Mouse (Mus musculus): ENCODE data around the gene Syt14.

The Syt14 gene

GRCm38 (mm10) chr1:192860273-192860672 is 175.3 kb downstream of the Syt14 start:
- DNase-seq = no peak

GRCm38 (mm10) chr1:192857582-192857981 is 178.0 kb downstream of the Syt14 start:
- no peak for DNase-seq

DNA sequence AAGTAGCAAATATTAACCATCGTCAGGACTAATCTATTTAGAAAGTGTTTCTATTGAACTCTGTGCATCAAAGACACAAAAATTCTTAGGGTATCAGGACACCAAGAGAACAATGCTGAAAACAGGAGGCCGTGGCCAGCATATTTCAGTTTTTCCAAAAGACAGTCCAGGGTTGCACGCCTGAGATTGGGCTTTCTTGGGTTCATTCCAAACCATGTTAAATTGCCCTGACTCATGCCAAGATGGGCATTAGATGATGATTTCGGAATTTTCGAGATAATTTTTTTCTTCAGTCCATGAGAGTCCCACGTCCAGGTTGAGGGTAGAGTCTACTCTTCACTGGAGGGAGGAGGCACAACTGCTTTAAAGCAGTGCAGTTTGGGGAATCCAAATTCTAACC is 178.6 kb downstream of the Syt14 start:
- no peak for DNase-seq

- DNase-seq = no peak
Observed at GRCm38 (mm10) chr1:192856411-192856810, 179.2 kb downstream of the Syt14 start.

GRCm38 (mm10) chr1:192855474-192856230 is 179.9 kb downstream of the Syt14 start, which contains the start of gene Sertad4:
TSS of gene Sertad4 (minus strand) at chr1:192855756.
- DNase-seq = peak; percentile 47

GRCm38 (mm10) chr1:192854819-192855271 is 180.7 kb downstream of the Syt14 start:
- peak; percentile 63 for DNase-seq

- DNase-seq = no peak
Observed at GRCm38 (mm10) chr1:192853988-192854818, 181.4 kb downstream of the Syt14 start.

- no peak for DNase-seq
Observed at GRCm38 (mm10) chr1:192853429-192853828, 182.1 kb downstream of the Syt14 start.

DNA sequence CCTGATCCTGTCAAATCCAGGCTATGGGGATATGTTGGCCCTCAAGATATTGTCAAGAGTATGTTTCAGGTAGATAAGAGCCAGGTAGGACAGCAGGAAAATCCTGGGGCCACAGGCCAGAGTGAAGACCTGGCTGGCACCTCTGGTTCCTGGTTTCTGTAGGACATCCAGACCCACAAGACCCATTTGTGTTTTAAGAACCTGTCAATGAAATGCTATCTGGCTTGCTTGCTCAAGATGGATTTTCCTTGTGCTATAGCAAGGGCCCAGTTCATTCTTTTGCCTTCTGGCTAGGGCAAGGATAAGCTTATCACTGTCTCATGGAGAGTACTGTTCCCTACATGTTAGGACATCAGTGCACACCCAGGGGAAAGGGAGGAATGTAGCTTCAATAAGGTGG is 183.5 kb downstream of the Syt14 start:
- DNase-seq = no peak

DNA sequence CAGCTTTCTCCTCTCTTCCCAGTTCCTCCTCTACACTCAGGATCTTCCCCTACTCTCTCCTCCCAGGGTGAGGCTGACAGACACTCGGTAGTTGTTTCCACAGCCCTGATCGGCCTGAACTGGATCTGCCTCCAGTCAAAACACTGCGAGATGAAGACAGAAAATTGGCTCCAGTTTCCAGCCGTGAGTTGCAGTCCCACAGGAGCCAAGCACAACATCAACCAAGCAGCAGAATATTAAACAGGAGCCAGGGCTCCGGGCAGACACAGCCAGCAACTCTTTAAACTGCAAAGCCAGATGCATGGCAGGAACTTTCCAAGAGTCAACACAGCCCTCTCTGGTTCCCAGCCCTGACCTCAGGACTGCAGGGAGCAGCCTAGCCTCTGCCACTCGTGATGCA is 183.9 kb downstream of the Syt14 start:
- peak; percentile 37 for DNase-seq

- DNase-seq = no peak
Observed at GRCm38 (mm10) chr1:192851126-192851525, 184.4 kb downstream of the Syt14 start.

GRCm38 (mm10) chr1:192849616-192850015 is 186.0 kb downstream of the Syt14 start:
- no peak for DNase-seq

GRCm38 (mm10) chr1:192847254-192847653 is 188.3 kb downstream of the Syt14 start:
- DNase-seq = no peak
